Mouse (Mus musculus) cerebellum, adult 2 months (tissue): ENCODE data around the gene Itga2b. TPM values are rescaled to one million over a fixed set of nuclear protein-coding genes. Genes with fewer than 3 reads are reported as not detected.

Experiments used
- DNase-seq, 2 experiments: peaks; one replicate each; pipeline ENCODE4 v3.0.0; 2021
- H3K27ac ChIP-seq: fragments of 200-500 bp; 2 replicates; pipeline ENCODE4 v1.5.1; 2012; ENCODE audit warnings: low read length, control low read depth, inconsistent platforms; ENCODE audit not compliant: insufficient read depth
- H3K27me3 ChIP-seq: fragments of 200-500 bp; 2 replicates; pipeline ENCODE4 v1.6.1; 2012; ENCODE audit warnings: inconsistent platforms, mild to moderate bottlenecking, low read length, moderate library complexity; ENCODE audit not compliant: control insufficient read depth, insufficient read depth
- H3K4me1 ChIP-seq: fragments of 200-500 bp; 2 replicates; pipeline ENCODE4 v1.6.1; 2011; ENCODE audit warnings: low read length; ENCODE audit not compliant: control insufficient read depth, insufficient read depth
- H3K4me3 ChIP-seq: fragments of 200-500 bp; replicated peaks from 2 replicates; pipeline ENCODE3; 2011; ENCODE audit warnings: mild to moderate bottlenecking, low read depth, low read length, control low read depth; ENCODE audit not compliant: insufficient read depth
- CTCF ChIP-seq: fragments of 200-500 bp; IDR thresholded peaks from 2 replicates; pipeline ENCODE4 v1.5.1; 2011; ENCODE audit warnings: low read depth, mild to moderate bottlenecking, control low read depth, low read length, moderate library complexity, borderline replicate concordance; ENCODE audit not compliant: insufficient read depth
- POLR2A ChIP-seq: fragments of 200-500 bp; IDR thresholded peaks from 2 replicates; pipeline ENCODE4 v1.6.1; 2011; ENCODE audit warnings: low read length, control low read depth, borderline replicate concordance; ENCODE audit not compliant: insufficient read depth
- WGBS: fragments of 180-500 bp; shearing (Covaris S2); methylation state at CpG from one replicate; pipeline ENCODE4 v1.1.7; 2018; 5-methylcytosine and 5-hydroxymethylcytosine counted together
- polyA plus RNA-seq: library from polyadenylated mRNA; depleted of rRNA; stranded (reverse); fragments of >200 nt; gene quantifications from 2 replicates; pipeline ENCODE4 v1.2.3, GENCODE M21; 2012

Itga2b gene
- polyA plus RNA-seq, 1 experiment = 4.0 TPM

- Histone ChIP-seq H3K4me1 (peaks cover 29% of the 10 kb centered on the region), H3K27me3 (no peaks in the 10 kb centered on the region), H3K4me3 (no peak overlapping the region), H3K27ac (peak overlapping the region; percentile 77)
- DNase-seq = peak; percentile 63 to 78
- no peak for TF ChIP-seq CTCF
- no peak for TF ChIP-seq POLR2A
- WGBS = 52% methylated on average over 17 of the region's 17 CpGs
Observed at GRCm38 (mm10) chr11:102449043-102450008, 20.6 kb downstream of the Itga2b start.

- H3K27me3 ChIP-seq = no peaks in the 10 kb centered on the region
- peak overlapping the region; percentile 3 for H3K4me3 ChIP-seq
- peaks cover 33% of the 10 kb centered on the region for H3K4me1 ChIP-seq
- peak overlapping the region; percentile 77 for H3K27ac ChIP-seq
- 9% methylated on average over 8 of the region's 8 CpGs for WGBS
- peak; percentile 41 to 51 for DNase-seq
- TF ChIP-seq POLR2A = no peak
- TF ChIP-seq CTCF = no peak
Observed at GRCm38 (mm10) chr11:102448327-102448726, 21.6 kb downstream of the Itga2b start.

- Histone ChIP-seq H3K27ac (peak within 1 kb of the TSS; percentile 95), H3K27me3 (no peaks in the 10 kb centered on the region), H3K4me1 (peaks cover 33% of the 10 kb centered on the region), H3K4me3 (peak within 1 kb of the TSS; percentile 80)
- TF ChIP-seq POLR2A = peak; percentile 65
- TF ChIP-seq CTCF = peak; percentile 54
- DNase-seq = peak; percentile 82 to 87
- under 1% methylated on average over 30 of the region's 40 CpGs for WGBS
Observed at GRCm38 (mm10) chr11:102447497-102447896, 22.4 kb downstream of the Itga2b start, which contains the start of gene Fam171a2. Gene Fam171a2, minus strand, starts transcription at chr11:102447682.

GRCm38 (mm10) chr11:102446581-102447461, 23.1 kb downstream of the Itga2b start:
- H3K27ac ChIP-seq = peak overlapping the region; percentile 95
- 1% methylated on average over 49 of the region's 49 CpGs for WGBS
- H3K4me3 ChIP-seq = peak overlapping the region; percentile 80
- peak; percentile 75 to 79 for DNase-seq
- H3K4me1 ChIP-seq = peaks cover 33% of the 10 kb centered on the region
- H3K27me3 ChIP-seq = no peaks in the 10 kb centered on the region
- no peak for TF ChIP-seq CTCF
- TF ChIP-seq POLR2A = no peak

- peak overlapping the region; percentile 55 for H3K27ac ChIP-seq
- DNase-seq = peak; percentile 48 to 57
- 7% methylated on average over 7 of the region's 7 CpGs for WGBS
- TF ChIP-seq CTCF = no peak
- no peak for TF ChIP-seq POLR2A
- H3K4me1 ChIP-seq = peaks cover 33% of the 10 kb centered on the region
- no peaks in the 10 kb centered on the region for H3K27me3 ChIP-seq
- peak overlapping the region; percentile 80 for H3K4me3 ChIP-seq
Observed at GRCm38 (mm10) chr11:102445891-102446361, 24.0 kb downstream of the Itga2b start.

GRCm38 (mm10) chr11:102445264-102445890, 24.5 kb downstream of the Itga2b start:
- Histone ChIP-seq H3K4me3 (peak overlapping the region; percentile 80), H3K27ac (no peak overlapping the region), H3K27me3 (no peaks in the 10 kb centered on the region), H3K4me1 (peaks cover 33% of the 10 kb centered on the region)
- no peak for TF ChIP-seq CTCF
- peak in 1 of 2 experiments; percentile 31 for DNase-seq
- 25% methylated on average over 10 of the region's 10 CpGs for WGBS

- TF ChIP-seq POLR2A (no peak), CTCF (no peak)
- 27% methylated on average over 6 of the region's 6 CpGs for WGBS
- Histone ChIP-seq H3K4me1 (peaks cover 35% of the 10 kb centered on the region), H3K4me3 (peak overlapping the region; percentile 8), H3K27ac (no peak overlapping the region), H3K27me3 (no peaks in the 10 kb centered on the region)
- DNase-seq = no peak
Observed at GRCm38 (mm10) chr11:102444781-102445180, 25.1 kb downstream of the Itga2b start.
